Mouse (Mus musculus) lung, postnatal 0 days (tissue): Measurements from ENCODE around the gene Slc7a8.

Source experiments
- CTCF ChIP-seq: IDR thresholded peaks from 2 replicates; pipeline ENCODE4 v1.5.1; 2016; ENCODE audit warnings: antibody characterized with exemption, mild to moderate bottlenecking
- EP300 ChIP-seq: IDR thresholded peaks from 2 replicates; pipeline ENCODE4 v1.6.1; 2016; ENCODE audit warnings: antibody characterized with exemption, mild to moderate bottlenecking, control low read depth

- TF ChIP-seq EP300 (no peak), CTCF (no peak)
Observed at GRCm38 (mm10) chr14:54788231-54788630, 6.5 kb upstream of the Slc7a8 start.
